Mouse (Mus musculus): Measurements from ENCODE around the gene Pold4.

Pold4 gene

DNA sequence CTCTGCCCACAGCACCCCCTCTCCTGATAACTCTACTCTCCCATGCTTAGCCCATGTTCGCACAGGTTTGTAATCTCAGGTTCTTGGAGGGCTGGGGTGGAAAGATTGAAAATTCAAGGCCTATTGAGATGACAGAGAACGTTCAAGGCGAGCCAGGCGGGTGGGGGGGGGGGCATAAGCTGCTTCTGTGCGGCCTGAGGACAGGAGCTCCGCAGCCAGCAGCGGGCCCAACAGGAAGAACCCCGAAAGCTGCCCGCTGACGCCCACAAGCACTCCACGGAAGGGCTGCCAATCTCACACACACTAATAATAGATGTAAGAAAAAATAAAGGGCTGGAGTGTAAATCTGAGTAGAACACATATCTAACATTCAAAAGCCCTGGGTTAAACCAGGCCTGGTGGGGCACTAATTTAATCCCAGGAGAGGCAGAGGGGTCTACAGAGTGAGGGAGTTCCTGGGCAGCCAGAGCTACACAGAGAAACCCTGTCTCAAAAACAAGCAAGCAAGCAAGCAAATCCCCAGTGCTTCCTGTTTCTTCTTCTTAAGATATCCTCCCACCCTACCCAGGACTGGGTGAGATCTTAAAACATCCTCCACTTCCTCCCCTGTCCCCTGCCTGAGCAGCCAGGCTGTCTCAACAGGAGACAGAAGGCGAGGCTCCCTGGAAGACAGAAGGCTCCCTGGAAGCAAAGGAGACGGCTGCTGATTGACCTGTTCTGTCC lies 27.9 kb upstream of the Pold4 start:
- DNase-seq (ENCODE audit: low spot score in 2 of 2), result no peak

GRCm38 (mm10) chr19:4204889-4205288 lies 26.8 kb upstream of the Pold4 start:
- no peak for DNase-seq (ENCODE audit: low spot score in 2 of 2)

GRCm38 (mm10) chr19:4206971-4207370 lies 24.7 kb upstream of the Pold4 start:
- peak; percentile 46 to 68 for DNase-seq (ENCODE audit: low spot score in 2 of 2)

GRCm38 (mm10) chr19:4208563-4208962 lies 23.1 kb upstream of the Pold4 start:
- DNase-seq (ENCODE audit: low spot score in 2 of 2), result no peak

DNA sequence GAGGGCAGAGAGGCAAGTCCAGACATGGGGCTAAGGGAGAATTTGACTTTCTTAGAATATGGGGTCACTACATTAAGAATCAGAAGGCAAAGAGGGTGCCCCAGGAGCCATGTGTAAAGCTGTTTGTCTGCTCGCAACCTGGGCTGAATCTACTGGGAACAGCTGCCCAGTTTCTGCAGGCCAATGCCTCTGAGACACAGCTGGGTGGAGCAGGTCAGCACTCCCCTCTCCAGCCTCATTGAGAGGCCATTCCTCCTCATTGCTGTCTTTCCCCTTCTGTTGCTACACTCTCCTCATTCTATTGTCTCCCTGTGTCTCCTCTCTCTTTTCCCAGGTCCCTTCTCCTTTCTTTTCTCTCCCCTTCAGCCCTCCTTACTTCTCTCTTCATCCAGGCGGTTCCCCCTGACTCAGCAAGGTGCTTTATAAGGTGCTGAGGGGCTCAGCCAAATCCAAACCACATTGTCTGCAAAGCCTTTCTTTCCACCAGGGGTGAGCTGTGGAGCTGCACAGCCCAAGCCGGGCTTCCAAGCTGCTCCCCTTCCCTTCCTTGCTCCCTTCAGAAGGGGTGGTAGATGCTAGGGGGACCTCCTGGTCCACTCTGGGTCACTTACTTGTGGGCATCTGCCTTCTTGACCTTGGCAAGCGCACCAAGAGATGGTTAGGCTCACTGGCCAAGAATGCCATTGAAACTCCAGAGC lies 19.7 kb upstream of the Pold4 start:
- DNase-seq (ENCODE audit: low spot score in 2 of 2), result no peak

GRCm38 (mm10) chr19:4213524-4213974 lies 18.1 kb upstream of the Pold4 start:
- peak in 1 of 2 experiments; percentile 29 for DNase-seq (ENCODE audit: low spot score in 2 of 2)

- DNase-seq (ENCODE audit: low spot score in 2 of 2), result peak; percentile 61 to 80
These were observed 17.5 kb upstream of the Pold4 start, which contains the start of the genes Clcf1 and AC109138.7 for GRCm38 (mm10) chr19:4214071-4214770. Gene Clcf1 (plus strand): TSS chr19:4214238. Gene AC109138.7 (plus strand): TSS chr19:4214357.

DNA sequence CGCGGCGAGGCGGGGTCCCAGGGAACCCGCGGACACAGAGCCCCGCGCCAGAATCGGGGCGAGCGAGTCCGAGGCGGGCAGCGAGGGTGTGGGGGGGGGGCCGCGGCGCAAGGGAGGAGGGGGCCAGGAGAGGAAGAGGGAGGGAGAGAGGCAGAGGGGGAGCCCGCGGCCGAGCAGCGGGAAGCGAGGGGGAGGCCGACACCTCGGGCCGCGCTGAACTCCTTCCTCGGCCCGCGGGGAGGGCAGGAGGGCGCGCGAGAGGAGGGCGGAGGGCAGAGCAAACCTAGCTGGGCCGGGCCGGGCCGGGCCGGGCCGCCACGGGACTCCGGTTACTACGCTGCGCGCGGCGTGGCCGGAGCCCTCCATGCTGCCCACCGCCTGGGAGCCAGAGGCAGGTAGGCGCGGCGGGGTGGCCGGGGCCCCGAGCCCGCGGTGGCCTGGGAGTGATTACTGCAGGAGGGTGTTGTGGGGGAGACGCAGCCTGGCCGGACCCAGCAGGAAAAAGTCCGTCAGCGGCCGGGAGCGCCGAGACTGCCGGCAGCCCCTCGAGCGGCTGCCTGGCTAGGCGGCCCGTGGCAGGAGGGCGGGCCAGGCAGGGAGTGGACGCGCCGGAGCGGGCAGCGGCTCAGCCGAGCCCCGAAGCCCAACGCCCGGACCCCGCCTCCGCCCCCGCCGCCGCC lies 16.8 kb upstream of the Pold4 start:
- peak in 1 of 2 experiments; percentile 49 for DNase-seq (ENCODE audit: low spot score in 2 of 2)

DNA sequence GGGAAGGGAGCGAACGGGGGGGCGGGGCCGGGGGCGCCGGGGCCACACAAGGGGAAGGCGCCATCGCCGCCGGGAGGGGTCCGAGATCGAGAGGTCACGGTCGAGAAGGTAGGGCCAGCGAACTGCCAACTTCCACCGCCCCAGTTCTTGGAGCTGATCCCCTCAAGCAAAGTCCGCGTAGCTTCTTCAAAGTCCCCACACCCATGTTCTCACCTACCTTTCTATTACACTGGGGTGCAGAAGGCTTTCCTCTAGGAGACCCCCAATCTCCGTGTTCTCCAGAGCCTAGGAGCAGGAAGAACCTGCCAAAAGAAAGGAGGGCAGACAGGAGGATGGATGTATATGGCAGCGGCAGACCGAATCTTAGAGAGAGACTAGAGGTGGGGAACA lies 16.3 kb upstream of the Pold4 start:
- peak in 1 of 2 experiments; percentile 29 for DNase-seq (ENCODE audit: low spot score in 2 of 2)

- peak in 1 of 2 experiments; percentile 24 for DNase-seq (ENCODE audit: low spot score in 2 of 2)
These were observed 15.5 kb upstream of the Pold4 start for GRCm38 (mm10) chr19:4216041-4216685.

DNA sequence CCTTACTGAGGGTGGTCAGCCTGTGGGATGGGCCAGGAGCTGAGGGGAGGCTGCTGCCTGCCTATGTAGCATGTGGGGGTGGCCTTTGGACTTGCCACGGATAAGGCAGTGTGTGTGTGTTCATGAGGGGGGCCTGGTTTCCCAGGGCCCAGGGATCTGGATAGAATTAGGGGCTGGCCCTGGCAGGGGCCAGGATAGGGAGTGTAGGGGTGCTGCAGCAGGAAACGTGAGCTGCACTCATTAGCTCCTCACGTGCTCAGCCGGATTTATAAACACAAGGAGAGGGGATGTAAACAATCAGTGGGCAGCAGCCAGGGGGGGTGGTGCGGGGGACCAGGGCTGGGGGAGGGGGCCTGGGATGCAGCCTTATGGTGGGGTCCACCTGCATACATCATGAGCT lies 14.6 kb upstream of the Pold4 start:
- peak in 1 of 2 experiments; percentile 13 for DNase-seq (ENCODE audit: low spot score in 2 of 2)

DNA sequence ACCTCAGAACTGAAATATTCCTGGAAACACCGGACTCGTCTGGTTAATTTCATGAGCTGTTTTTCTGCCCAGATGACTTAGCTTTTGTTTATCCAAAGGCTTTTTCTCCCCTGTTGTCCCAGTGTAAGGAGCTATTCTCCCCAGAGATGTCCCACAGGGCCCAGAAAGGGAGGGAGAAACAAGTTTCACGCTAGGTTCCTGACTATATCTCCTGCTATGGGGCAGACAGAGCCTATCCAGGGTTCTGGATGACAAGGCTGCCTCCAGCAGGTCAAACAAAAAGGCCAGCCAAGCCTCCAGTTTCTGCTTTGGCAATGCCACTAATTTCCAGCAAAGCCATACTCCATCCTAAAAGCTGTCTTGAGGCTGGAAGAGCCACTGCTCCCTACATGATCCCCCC lies 13.8 kb upstream of the Pold4 start:
- DNase-seq (ENCODE audit: low spot score in 2 of 2), result no peak

- peak in 1 of 2 experiments; percentile 18 for DNase-seq (ENCODE audit: low spot score in 2 of 2)
These were observed 13.4 kb upstream of the Pold4 start for GRCm38 (mm10) chr19:4218293-4218692.

DNA sequence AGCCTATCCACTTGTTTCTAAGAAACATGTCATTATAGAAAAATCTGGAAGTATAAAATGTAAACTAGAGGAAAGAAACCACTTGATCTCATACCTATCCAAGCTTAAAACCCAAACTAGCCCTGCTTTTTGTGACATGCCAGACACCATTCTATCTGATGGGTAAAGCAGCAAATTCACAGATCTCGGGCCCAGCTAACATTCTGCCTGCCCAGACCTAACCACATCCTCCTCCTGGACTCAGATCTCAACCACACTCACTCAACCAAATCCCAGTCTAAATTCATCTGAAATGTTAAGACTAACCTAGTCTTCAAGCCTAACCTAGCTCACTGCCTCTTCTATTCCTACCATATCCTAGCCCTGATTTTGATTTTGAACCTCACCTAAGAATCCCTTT lies 12.9 kb upstream of the Pold4 start:
- DNase-seq (ENCODE audit: low spot score in 2 of 2), result peak in 1 of 2 experiments; percentile 37

- DNase-seq (ENCODE audit: low spot score in 2 of 2), result peak in 1 of 2 experiments; percentile 14
These were observed 11.8 kb upstream of the Pold4 start for GRCm38 (mm10) chr19:4219943-4220342.

- peak in 1 of 2 experiments; percentile 59 for DNase-seq (ENCODE audit: low spot score in 2 of 2)
These were observed 11.3 kb upstream of the Pold4 start for GRCm38 (mm10) chr19:4220416-4220815.

DNA sequence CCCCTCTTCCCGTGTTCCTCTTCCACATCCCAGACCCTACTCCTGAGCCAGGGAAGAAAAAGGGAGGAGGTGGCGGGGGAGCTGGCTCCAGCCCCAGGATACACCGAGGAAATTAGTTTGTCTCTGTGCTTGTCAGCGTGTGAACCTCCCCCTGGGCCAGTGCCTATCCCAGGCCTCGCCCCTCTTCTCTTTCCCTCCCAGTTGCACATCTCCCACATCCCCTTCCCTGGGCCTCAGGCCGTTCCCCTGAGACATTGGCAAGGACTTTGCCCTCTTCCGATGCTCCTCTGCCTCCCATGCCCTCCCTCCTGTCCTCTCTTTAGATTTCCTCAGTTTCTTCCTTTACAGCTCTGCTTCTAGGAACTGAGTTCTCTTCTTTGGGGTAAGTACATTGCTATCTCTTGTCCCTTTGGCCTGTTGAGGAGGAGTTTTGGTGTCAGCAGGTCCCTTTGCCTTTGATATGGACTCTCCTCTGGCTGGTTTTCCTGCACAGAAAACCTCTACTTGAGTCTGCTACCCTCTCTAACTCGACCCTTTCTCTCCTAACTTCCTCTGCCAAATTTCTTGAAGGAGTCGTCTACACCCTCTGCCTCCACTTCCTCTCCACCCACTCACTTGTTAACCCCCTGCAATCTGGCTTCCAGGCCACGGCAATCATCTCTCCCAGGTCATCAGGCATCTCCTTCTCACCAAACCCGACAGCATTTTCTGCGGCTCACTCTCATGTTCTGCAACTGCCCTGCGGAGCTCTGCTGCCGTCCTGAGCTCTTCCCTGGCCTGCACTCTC lies 10.5 kb upstream of the Pold4 start:
- DNase-seq (ENCODE audit: low spot score in 2 of 2), result peak in 1 of 2 experiments; percentile 21

- DNase-seq (ENCODE audit: low spot score in 2 of 2), result peak in 1 of 2 experiments; percentile 49
These were observed 9.5 kb upstream of the Pold4 start for GRCm38 (mm10) chr19:4222165-4222564.

GRCm38 (mm10) chr19:4226779-4227178 lies 4.9 kb upstream of the Pold4 start:
- no peak for DNase-seq (ENCODE audit: low spot score in 2 of 2)

DNA sequence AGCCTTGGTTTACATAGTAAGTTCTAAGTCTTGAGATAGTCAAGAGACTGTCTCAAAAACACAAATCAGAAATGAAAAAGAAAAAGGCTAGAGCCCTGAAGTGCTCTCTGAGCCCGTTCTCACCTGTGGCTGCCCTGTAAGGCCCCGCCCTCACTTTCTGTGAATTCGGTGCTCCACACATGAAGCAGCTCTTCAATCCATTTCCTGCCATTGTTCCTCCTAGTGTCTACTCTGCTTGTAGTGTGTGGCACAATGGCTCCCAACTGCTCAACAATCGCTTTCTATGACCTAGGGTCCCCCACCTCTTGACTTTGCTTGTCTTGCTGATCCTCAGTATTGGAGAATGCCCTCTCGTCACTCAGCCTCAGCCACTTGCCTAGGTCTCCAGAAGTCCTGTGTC lies 4.3 kb upstream of the Pold4 start:
- no peak for DNase-seq (ENCODE audit: low spot score in 2 of 2)

All from spleen, postnatal 10 days (tissue).